Mouse (Mus musculus) right cerebral cortex, postnatal 36 days (tissue): ENCODE results near the gene Tmem151a.
A peak's percentile ranks its signal among the peaks of the same experiment; 100 is the strongest.

Source experiments
- DNase-seq, 2 experiments: peaks; one replicate each; pipeline ENCODE4 v3.0.0; 2022; ENCODE audit warnings: low spot score in 2 of 2, mixed read lengths in 1 of 2

Tmem151a gene

GRCm38 (mm10) chr19:5048138-5049056 is 36.9 kb downstream of the Tmem151a start:
- peak; percentile 74 to 81 for DNase-seq

DNA sequence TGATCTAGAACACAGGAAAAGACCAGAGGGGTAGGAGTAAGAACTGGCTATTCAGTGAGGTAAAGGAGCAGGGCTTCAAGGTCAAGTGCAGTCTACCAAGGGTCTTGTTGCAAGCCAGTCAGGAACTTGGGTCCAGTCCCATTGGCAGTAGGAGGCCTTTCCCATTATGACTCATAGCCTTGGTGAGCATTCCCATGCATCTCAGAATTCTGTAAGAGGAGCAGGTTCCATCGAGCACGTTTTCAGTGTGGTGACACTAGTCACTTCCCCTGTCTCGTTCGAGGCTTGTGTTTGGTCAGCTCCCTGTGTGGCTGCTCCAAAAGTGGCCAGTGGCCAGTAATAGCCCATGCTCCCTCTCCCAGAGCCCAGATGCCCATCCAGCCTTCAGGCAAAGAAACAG is 39.8 kb downstream of the Tmem151a start:
- no peak for DNase-seq

GRCm38 (mm10) chr19:5041588-5041987 is 43.7 kb downstream of the Tmem151a start:
- no peak for DNase-seq

DNA sequence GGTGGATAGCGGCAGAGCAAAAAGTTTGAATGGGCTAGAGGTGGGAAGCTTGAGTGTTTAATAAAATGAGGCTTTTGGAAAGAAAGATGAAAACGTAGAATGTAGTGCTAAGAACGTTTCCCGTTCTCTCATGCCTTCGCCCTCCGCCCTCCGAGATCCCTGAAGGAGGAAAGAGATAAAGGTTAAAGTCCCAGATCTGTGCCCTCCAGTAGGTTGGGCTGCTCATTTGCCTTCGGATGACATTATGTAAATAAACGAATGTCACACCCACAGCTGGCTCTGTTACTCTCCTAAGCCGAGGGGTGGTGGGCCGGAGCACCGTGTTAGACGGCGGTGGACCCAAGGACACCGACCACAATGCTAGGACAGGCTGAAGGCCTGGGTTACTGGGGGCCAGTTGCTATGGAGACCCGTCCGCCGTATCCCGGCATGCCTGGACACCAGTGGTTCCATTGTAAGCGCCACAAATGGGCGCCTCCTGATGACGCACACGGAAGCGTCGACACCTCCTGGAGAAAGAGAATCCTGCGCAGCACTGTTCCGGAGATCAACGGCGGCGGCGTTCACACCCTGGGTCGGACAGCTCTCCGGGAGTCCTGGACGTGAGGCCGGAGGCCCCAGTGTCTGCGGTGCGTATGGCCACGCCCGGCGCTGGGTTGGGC is 44.3 kb downstream of the Tmem151a start, which contains the start of gene Brms1:
Brms1 (plus strand) TSS at position 493 of the 662 bp plus-strand sequence.
- peak; percentile 92 to 93 for DNase-seq

- peak in 1 of 2 experiments; percentile 31 for DNase-seq
Measured at GRCm38 (mm10) chr19:5039301-5040114, 45.8 kb downstream of the Tmem151a start.

DNA sequence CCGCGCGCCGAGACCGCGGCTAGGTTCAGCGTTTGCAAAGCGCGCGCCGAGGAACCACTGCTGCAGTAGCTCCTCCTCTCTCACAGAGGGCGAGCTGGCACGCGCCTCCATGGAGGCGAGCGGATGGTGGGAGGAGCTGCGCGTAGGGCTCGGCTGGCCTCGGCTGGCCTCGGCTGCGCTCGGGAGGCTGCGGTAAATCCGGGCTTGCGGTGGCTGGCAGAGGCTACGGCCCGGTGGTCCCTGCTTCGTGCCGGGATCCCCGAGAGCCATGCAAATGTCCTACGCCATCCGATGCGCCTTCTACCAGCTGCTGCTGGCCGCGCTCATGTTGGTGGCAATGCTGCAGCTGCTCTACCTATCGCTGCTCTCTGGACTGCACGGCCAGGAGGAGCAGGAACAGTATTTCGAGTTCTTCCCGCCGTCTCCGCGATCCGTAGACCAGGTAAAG is 46.6 kb downstream of the Tmem151a start, which contains the start of the genes B4gat1 and AC124502.3:
B4gat1 (plus strand) TSS at position 118 of the 448 bp plus-strand sequence.
AC124502.3 (plus strand) TSS at position 183 of the 448 bp plus-strand sequence.
- peak; percentile 88 to 89 for DNase-seq

GRCm38 (mm10) chr19:5037678-5038571 is 47.4 kb downstream of the Tmem151a start:
- DNase-seq: peak; percentile 76 to 78

- DNase-seq: no peak
Measured at GRCm38 (mm10) chr19:5036577-5036976, 48.8 kb downstream of the Tmem151a start.

DNA sequence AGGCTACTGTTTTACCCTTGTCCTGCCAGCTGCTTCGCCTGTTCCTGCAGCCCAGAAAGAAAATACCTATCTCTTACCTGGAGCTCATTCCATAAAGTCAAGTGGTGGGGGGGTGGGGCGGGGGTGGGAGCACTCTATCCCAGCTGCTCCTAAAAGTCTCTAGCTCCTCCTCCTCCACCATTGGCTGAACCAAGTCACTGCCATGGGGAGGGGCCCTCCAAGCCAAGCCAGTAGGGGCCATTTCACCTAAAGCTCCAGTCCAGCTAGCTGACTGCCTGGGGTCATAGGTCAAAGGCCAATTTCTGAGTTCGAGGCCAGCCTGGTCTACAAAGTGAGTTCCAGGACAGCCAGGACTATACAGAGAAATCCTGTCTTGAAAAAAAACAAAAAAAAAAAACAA is 52.6 kb downstream of the Tmem151a start:
- no peak for DNase-seq

- no peak for DNase-seq
Measured at GRCm38 (mm10) chr19:5026111-5026510, 59.2 kb downstream of the Tmem151a start.

GRCm38 (mm10) chr19:5023621-5024479 is 61.5 kb downstream of the Tmem151a start, which contains the start of gene Slc29a2:
Gene Slc29a2 (plus strand): TSS chr19:5023860.
- peak; percentile 86 to 87 for DNase-seq

DNA sequence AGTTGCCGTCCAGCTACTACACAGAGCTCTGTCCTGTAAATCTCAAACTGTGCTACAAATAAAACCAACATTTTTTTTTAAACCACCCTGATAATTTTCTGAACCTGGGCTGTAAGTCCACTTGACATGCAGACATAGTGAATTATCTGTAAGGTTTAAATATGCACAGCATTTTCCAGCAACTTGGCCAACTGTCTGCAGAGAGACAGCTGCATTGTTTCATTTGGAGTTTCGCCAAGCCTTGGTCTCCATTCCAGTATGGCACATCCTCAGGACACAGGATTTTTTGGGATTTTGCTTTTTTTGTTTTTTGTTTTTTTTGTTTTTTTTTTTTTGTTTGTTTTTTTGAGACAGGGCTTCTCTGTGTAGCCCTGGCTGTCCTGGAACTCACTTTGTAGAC is 63.9 kb downstream of the Tmem151a start:
- no peak for DNase-seq
